27 mouse cellular contexts compared by ENCODE assay signal in the genomic region with DNA sequence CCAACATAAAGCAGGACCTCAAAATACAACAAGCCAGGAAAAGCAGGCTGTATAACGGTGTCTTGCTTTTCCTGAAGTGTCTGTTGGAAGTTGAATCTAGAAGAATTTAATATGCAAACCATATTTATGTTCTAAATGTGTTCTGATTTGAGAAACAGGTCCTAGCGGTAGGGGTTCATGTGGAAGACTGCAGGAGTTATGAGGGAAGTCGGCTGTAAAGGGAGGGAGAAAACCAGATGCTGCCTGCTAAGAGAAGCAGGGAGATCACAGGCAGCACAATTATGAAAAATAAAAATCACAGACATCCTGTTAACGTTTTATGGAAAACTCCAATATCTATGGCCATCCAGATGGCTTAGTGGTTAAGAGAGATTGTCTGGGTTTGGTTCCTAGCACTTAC.
"Had no signal": no experiment of that assay in that cellular context is flagged by ENCODE, and none has a peak within 500 bp of the region (broad histone marks: within the 10 kb centered on the region; RNA-seq: fewer than 3 reads in every experiment).

No protein-coding gene starts in this region.

- H3K4me2 ChIP-seq: embryonic facial prominence, embryonic 12.5 days; embryonic facial prominence, embryonic 13.5 days; embryonic facial prominence, embryonic 15.5 days; forebrain, embryonic 12.5 days; forebrain, embryonic 13.5 days; forebrain, embryonic 15.5 days had no signal

- H3K27me3 ChIP-seq: embryonic facial prominence, embryonic 12.5 days; embryonic facial prominence, embryonic 13.5 days; embryonic facial prominence, embryonic 15.5 days; forebrain, embryonic 12.5 days; forebrain, embryonic 13.5 days; forebrain, embryonic 15.5 days had no signal

- ATAC-seq: forebrain, embryonic 13.5 days; forebrain, embryonic 14.5 days; forebrain, embryonic 15.5 days; forebrain, embryonic 16.5 days; forebrain, postnatal 0 days had no signal

- H3K4me1 ChIP-seq: embryonic facial prominence, embryonic 10.5 days; embryonic facial prominence, embryonic 12.5 days; embryonic facial prominence, embryonic 13.5 days; embryonic facial prominence, embryonic 15.5 days; forebrain, embryonic 10.5 days; forebrain, embryonic 12.5 days; forebrain, embryonic 13.5 days; forebrain, embryonic 15.5 days had no signal

- H3K27ac ChIP-seq: embryonic facial prominence, embryonic 10.5 days; embryonic facial prominence, embryonic 12.5 days; embryonic facial prominence, embryonic 13.5 days; embryonic facial prominence, embryonic 15.5 days; forebrain, embryonic 10.5 days; forebrain, embryonic 12.5 days; forebrain, embryonic 13.5 days; forebrain, embryonic 15.5 days; gastrocnemius, adult 2 months; heart, adult 2 months had no signal

- H3K36me3 ChIP-seq: embryonic facial prominence, embryonic 10.5 days; embryonic facial prominence, embryonic 12.5 days; embryonic facial prominence, embryonic 13.5 days; embryonic facial prominence, embryonic 15.5 days; forebrain, embryonic 10.5 days; forebrain, embryonic 12.5 days; forebrain, embryonic 15.5 days had no signal

- DNase-seq: cerebellum, adult 2 months; cerebellum, adult 8-10 months; cerebellum, adult 9-10 months; cerebellum, adult 9-11 months; cerebellum, postnatal 14 days; cerebellum, postnatal 25 days; cerebellum, postnatal 36 days; embryo, embryonic 11 days; forebrain, postnatal 0 days; gastrocnemius, adult 2 months; gastrocnemius, postnatal 10 days; gastrocnemius, postnatal 14 days; gastrocnemius, postnatal 25 days; gastrocnemius, postnatal 36 days; heart, adult 18-20 months; heart, adult 2 months had no signal

- H3K9me3 ChIP-seq: embryonic facial prominence, embryonic 10.5 days; embryonic facial prominence, embryonic 12.5 days; embryonic facial prominence, embryonic 13.5 days; embryonic facial prominence, embryonic 15.5 days; forebrain, embryonic 15.5 days had no signal

- H3K4me3 ChIP-seq: embryonic facial prominence, embryonic 10.5 days; embryonic facial prominence, embryonic 12.5 days; embryonic facial prominence, embryonic 13.5 days; embryonic facial prominence, embryonic 15.5 days; erythroblast, embryonic 14.5 days; forebrain, embryonic 10.5 days; forebrain, embryonic 12.5 days; forebrain, embryonic 13.5 days; forebrain, embryonic 15.5 days; gastrocnemius, adult 2 months; heart, adult 2 months had no signal

- H3K9ac ChIP-seq: embryonic facial prominence, embryonic 12.5 days; embryonic facial prominence, embryonic 13.5 days; embryonic facial prominence, embryonic 15.5 days; forebrain, embryonic 12.5 days; forebrain, embryonic 13.5 days; forebrain, embryonic 15.5 days; forebrain, postnatal 0 days had no signal
